Mouse (Mus musculus) C2C12 (cell line): ENCODE data around the gene Col20a1. TPM values are rescaled to one million over a fixed set of nuclear protein-coding genes. Genes with fewer than 3 reads are reported as not detected.

Experiments used
- H3K27me3 ChIP-seq: one replicate; pipeline ENCODE4 v1.6.1; 2011; ENCODE audit not compliant: control insufficient read depth, insufficient read depth, insufficient read length
- H3K36me3 ChIP-seq: one replicate; pipeline ENCODE4 v1.6.1; 2011; ENCODE audit not compliant: control insufficient read depth, insufficient read depth
- H3K4me3 ChIP-seq: one replicate; pipeline ENCODE4 v1.5.1; 2011; ENCODE audit warnings: mild to moderate bottlenecking, control low read depth; ENCODE audit not compliant: poor library complexity, insufficient read depth, severe bottlenecking
- H3K79me2 ChIP-seq: one replicate; pipeline ENCODE4 v1.6.1; 2011; ENCODE audit not compliant: control insufficient read depth, insufficient read depth
- H3K79me3 ChIP-seq: one replicate; pipeline ENCODE4 v1.6.1; 2011; ENCODE audit warnings: low read depth, control low read depth
- H3ac ChIP-seq: one replicate; pipeline ENCODE3; 2011; ENCODE audit warnings: low read depth; ENCODE audit not compliant: control insufficient read depth, insufficient read length
- CEBPB ChIP-seq: IDR thresholded peaks from one replicate; pipeline ENCODE4 v1.6.1; 2011; ENCODE audit warnings: low read depth, mild to moderate bottlenecking, control low read depth, moderate library complexity
- CTCF ChIP-seq: IDR thresholded peaks from one replicate; pipeline ENCODE4 v1.5.1; 2011; ENCODE audit not compliant: control insufficient read depth, insufficient read depth, insufficient read length
- FOSL1 ChIP-seq: IDR thresholded peaks from one replicate; pipeline ENCODE4 v1.8.0; 2011; ENCODE audit warnings: mild to moderate bottlenecking, low read length; ENCODE audit not compliant: poor library complexity, insufficient read depth, severe bottlenecking
- MAX ChIP-seq: IDR thresholded peaks from one replicate; pipeline ENCODE4 v1.6.1; 2011; ENCODE audit warnings: mild to moderate bottlenecking, control low read depth
- MYOD1 ChIP-seq: IDR thresholded peaks from one replicate; pipeline ENCODE4 v1.6.1; 2011; ENCODE audit warnings: low read depth; ENCODE audit not compliant: control insufficient read depth, insufficient read length
- MYOG ChIP-seq: IDR thresholded peaks from one replicate; pipeline ENCODE4 v1.6.1; 2011; ENCODE audit not compliant: control insufficient read depth, insufficient read length; ENCODE audit errors: extremely low read depth
- USF1 ChIP-seq: IDR thresholded peaks from one replicate; pipeline ENCODE4 v1.6.1; 2011; ENCODE audit warnings: low read depth, mild to moderate bottlenecking, control low read depth, moderate library complexity
- long read RNA-seq, 2 experiments: library from polyadenylated mRNA; unstranded; transcript quantifications; one replicate each; pipeline ENCODE4 v2.0.0; 2019 to 2020
- polyA plus RNA-seq: library from polyadenylated mRNA; unstranded; fragments of >200 nt; fragmentation: generic; extraction: Trizol; gene quantifications from one replicate; pipeline ENCODE4 v1.2.1, GENCODE M21; 2012; ENCODE audit warnings: missing spikeins

Gene Col20a1
- 0.07 TPM for polyA plus RNA-seq
- long read RNA-seq, experiment 1: 0 reads
- long read RNA-seq, experiment 2: 0 reads

- H3K4me3 ChIP-seq: no peak within 1 kb of the TSS
- TF ChIP-seq FOSL1: no peak
- no peak for TF ChIP-seq MYOG
- TF ChIP-seq CTCF: no peak
- no peak for TF ChIP-seq MYOD1
- TF ChIP-seq CEBPB: no peak
- no peak for TF ChIP-seq USF1
- no peak for TF ChIP-seq MAX
- H3K79me3 ChIP-seq: no peaks in the 10 kb centered on the region
- peaks cover 18% of the 10 kb centered on the region for H3K36me3 ChIP-seq
- no peak within 1 kb of the TSS for H3ac ChIP-seq
- H3K79me2 ChIP-seq: no peaks in the 10 kb centered on the region
- no peaks in the 10 kb centered on the region for H3K27me3 ChIP-seq
Observed at GRCm38 (mm10) chr2:180986449-180986848, at the start of gene Col20a1. Col20a1 (plus strand) TSS chr2:180986535.

GRCm38 (mm10) chr2:180940187-180940586 is 46.1 kb upstream of the Col20a1 start:
- Histone ChIP-seq H3ac (no peak overlapping the region), H3K36me3 (no peaks in the 10 kb centered on the region), H3K4me3 (no peak overlapping the region), H3K79me2 (no peaks in the 10 kb centered on the region), H3K27me3 (peaks cover 14% of the 10 kb centered on the region), H3K79me3 (no peaks in the 10 kb centered on the region)
- TF ChIP-seq MAX (no peak), CTCF (no peak), MYOD1 (no peak), USF1 (no peak), CEBPB (no peak), FOSL1 (no peak), MYOG (no peak)

- TF ChIP-seq CTCF (no peak), MAX (no peak), FOSL1 (no peak), USF1 (no peak), CEBPB (no peak), MYOG (no peak), MYOD1 (no peak)
- H3ac ChIP-seq: no peak overlapping the region
- peaks cover 8% of the 10 kb centered on the region for H3K27me3 ChIP-seq
- no peaks in the 10 kb centered on the region for H3K36me3 ChIP-seq
- no peaks in the 10 kb centered on the region for H3K79me3 ChIP-seq
- H3K4me3 ChIP-seq: no peak overlapping the region
- H3K79me2 ChIP-seq: no peaks in the 10 kb centered on the region
Observed at GRCm38 (mm10) chr2:180941869-180942268, 44.5 kb upstream of the Col20a1 start.

GRCm38 (mm10) chr2:180949947-180950346 is 36.4 kb upstream of the Col20a1 start:
- TF ChIP-seq MAX: no peak
- TF ChIP-seq CEBPB: no peak
- no peak for TF ChIP-seq CTCF
- no peak for TF ChIP-seq FOSL1
- no peak for TF ChIP-seq MYOD1
- TF ChIP-seq MYOG: no peak
- TF ChIP-seq USF1: no peak
- Histone ChIP-seq H3K79me3 (no peaks in the 10 kb centered on the region), H3K36me3 (no peaks in the 10 kb centered on the region), H3K4me3 (no peak overlapping the region), H3K27me3 (peaks cover 55% of the 10 kb centered on the region), H3ac (no peak overlapping the region), H3K79me2 (no peaks in the 10 kb centered on the region)

GRCm38 (mm10) chr2:180952731-180953171 is 33.6 kb upstream of the Col20a1 start:
- Histone ChIP-seq H3K27me3 (peaks cover 70% of the 10 kb centered on the region), H3K4me3 (no peak overlapping the region)
- TF ChIP-seq USF1: no peak
- TF ChIP-seq MYOG: no peak
- no peak for TF ChIP-seq MYOD1
- no peak for TF ChIP-seq FOSL1
- no peak for TF ChIP-seq CTCF
- no peak for TF ChIP-seq CEBPB
- no peak for TF ChIP-seq MAX

GRCm38 (mm10) chr2:180953638-180954037 is 32.7 kb upstream of the Col20a1 start:
- H3K27me3 ChIP-seq: peaks cover 75% of the 10 kb centered on the region
- no peaks in the 10 kb centered on the region for H3K36me3 ChIP-seq
- TF ChIP-seq FOSL1: no peak
- no peak for TF ChIP-seq MYOG
- TF ChIP-seq USF1: no peak
- no peak for TF ChIP-seq MYOD1
- no peak for TF ChIP-seq CTCF
- no peak for TF ChIP-seq MAX
- no peak for TF ChIP-seq CEBPB

More at GRCm38 (mm10) chr2:180952731-180953171, 33.6 kb upstream of the Col20a1 start:
- Histone ChIP-seq H3K79me3 (no peaks in the 10 kb centered on the region), H3K79me2 (no peaks in the 10 kb centered on the region), H3ac (no peak overlapping the region), H3K36me3 (no peaks in the 10 kb centered on the region)

More at GRCm38 (mm10) chr2:180953638-180954037, 32.7 kb upstream of the Col20a1 start:
- H3K79me3 ChIP-seq: no peaks in the 10 kb centered on the region
- no peak overlapping the region for H3K4me3 ChIP-seq
- no peak overlapping the region for H3ac ChIP-seq
- no peaks in the 10 kb centered on the region for H3K79me2 ChIP-seq
